Mouse (Mus musculus) heart, adult 9 months (tissue): ENCODE results near the gene Sox6.

Experiments
- DNase-seq, 2 experiments: peaks; one replicate each; pipeline ENCODE4 v3.0.0; 2022; ENCODE audit warnings: low spot score in 2 of 2

Sox6 gene

DNA sequence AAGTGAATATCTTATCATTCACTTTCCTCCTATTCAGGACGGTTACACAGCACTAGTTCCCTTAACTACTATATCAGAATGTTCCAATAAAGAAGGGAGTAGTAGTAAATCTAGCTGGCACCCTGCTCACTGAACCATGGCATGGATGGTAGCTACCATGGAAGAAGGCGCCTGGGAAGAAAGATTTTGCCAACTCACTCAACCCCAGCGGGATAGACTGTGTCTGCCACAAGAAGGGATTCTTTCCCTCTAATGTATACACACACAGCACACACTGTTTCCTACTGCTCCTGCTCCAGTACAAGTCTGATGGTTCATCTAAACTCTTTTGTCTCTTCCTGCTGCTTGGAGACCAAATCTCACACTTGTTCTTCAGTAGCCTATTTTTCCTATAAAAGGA is 147.1 kb downstream of the Sox6 start:
- DNase-seq = no peak

DNA sequence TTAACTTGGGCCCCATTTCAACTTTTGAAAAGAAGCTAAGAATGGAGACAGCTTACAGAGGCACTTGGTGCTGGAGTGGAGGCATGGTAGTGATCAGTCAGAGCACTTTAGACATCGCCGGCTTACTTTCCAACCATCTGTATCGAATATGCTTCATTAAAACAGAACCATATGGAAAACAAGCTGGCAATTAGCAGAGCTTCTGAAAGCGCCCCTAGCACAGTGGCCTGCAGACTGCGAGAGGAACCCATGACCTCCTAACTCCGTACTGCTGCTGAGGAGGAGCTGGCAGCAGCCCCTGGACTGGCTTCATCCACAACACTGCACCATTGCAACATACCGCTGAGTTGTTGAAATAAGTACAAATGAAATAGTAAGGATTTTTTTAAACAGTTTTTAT is 148.7 kb downstream of the Sox6 start:
- no peak for DNase-seq

GRCm38 (mm10) chr7:115888561-115888960 is 150.0 kb downstream of the Sox6 start:
- DNase-seq = no peak

DNA sequence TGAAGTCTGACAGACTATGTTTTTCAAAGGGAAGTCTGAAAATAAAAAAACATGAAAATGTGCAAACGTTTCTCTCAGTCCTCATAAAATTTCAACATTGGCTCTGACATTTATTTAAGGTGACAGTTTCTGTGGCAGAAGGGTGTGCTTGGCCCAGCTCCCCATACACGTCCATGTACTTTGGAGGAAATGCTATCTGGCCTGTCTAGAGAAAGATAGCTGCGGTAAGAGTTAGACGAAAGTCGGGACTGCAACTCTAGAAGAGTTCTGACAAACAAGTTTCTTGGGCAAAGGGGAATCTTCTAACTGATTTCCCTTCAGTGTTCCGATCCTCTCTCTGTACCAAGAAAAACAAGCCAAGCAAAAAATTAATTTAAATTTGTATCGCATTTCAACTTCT is 150.5 kb downstream of the Sox6 start:
- no peak for DNase-seq

GRCm38 (mm10) chr7:115872903-115873302 is 165.7 kb downstream of the Sox6 start:
- DNase-seq = no peak

GRCm38 (mm10) chr7:115868504-115868903 is 170.1 kb downstream of the Sox6 start:
- DNase-seq = no peak

GRCm38 (mm10) chr7:115867518-115868270 is 170.9 kb downstream of the Sox6 start:
- DNase-seq = no peak

GRCm38 (mm10) chr7:115866698-115867500 is 171.7 kb downstream of the Sox6 start:
- no peak for DNase-seq

- no peak for DNase-seq
These were observed 172.5 kb downstream of the Sox6 start for GRCm38 (mm10) chr7:115865979-115866697.

DNA sequence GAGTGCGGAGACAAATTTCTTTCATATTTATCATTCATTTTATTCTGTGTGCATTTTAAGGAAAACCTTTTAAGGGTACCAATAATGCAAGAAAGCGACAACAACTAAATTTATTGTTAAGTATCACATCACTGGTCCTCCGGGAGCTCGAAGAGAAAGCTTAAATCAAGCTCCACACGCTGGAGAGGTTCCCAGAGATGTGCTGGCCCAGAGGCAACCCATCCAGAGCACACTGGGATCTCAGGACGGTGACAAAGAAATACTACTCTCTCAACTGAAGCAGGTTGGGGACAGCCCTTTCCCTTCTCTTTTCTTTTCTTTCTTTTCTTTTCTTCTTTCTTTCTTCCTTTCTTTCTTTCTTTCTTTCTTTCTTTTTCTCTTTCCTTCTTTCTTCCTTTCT is 173.4 kb downstream of the Sox6 start:
- DNase-seq = no peak

DNA sequence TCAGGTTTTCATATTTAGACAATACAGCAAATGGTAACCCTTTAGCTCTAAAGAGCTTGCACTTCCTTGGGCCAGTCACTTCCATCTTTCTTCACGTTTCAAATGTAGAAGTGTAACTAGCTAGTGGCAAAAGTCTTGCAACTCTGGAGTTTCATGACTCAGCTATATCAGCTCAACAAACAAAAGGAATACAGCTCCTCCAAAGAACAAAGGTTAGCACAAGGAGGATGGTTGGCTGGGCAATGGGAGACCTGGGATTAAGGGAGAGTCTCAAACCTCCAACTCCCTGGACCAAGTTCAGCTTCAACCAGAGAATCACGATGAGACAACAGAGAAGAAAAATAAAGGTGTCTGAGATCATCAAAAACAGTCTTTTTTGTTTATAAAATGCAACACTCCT is 174.2 kb downstream of the Sox6 start:
- no peak for DNase-seq

DNA sequence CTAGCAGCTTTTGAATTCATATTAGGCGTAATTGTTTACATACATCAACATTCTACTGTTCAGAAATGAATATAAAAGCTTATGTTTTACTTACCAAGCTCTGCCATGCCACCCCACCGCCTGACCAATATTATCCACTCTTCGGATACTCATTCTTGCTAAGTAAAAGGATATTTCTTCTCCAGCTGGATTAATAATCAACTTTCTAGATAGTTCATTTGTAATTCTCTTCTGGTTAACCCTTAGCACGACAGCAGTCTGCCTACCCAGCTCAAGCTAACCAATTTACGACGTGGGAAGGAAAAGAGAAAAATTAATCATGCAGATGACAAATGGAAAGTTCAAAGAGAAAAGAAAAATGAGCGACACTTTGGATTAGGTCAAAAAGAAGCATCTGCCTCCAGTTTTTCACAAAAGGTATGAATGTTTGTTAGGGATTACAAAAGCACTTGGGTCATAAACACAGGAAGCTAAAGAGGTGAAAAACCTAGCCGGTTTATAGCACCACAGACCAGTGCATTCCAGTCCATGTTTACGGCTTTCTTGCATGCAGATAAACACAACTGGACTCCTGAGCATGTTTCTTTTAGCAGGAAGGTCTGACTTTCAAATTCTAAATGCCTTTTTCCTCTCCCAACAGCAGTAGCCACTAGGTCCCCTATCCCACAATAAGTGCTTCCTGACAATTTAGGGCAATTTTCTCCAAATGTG is 178.8 kb downstream of the Sox6 start:
- no peak for DNase-seq

DNA sequence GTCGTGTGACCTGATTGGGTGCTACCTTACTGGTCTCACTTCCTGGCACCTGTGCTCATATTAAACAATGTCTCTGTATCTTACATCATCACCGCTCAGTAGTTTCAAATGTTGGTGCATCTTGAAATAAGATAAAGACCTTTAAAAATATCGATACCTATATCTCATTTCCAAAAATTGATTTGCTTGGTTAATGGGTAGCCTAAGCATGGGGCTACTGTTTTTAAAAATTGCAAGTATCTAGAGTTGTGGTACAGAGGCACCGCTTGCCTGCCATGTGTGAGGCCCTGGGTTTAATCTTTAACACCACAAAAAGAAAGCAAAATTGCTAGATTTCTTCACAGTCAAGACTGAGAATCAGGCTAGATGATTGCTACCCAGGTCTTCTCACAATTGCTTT is 187.5 kb downstream of the Sox6 start:
- DNase-seq = no peak

- DNase-seq = no peak
These were observed 192.7 kb downstream of the Sox6 start for GRCm38 (mm10) chr7:115845791-115846366.

GRCm38 (mm10) chr7:115844910-115845309 is 193.7 kb downstream of the Sox6 start:
- no peak for DNase-seq

- peak; percentile 60 to 78 for DNase-seq
These were observed 194.2 kb downstream of the Sox6 start for GRCm38 (mm10) chr7:115844431-115844830.

DNA sequence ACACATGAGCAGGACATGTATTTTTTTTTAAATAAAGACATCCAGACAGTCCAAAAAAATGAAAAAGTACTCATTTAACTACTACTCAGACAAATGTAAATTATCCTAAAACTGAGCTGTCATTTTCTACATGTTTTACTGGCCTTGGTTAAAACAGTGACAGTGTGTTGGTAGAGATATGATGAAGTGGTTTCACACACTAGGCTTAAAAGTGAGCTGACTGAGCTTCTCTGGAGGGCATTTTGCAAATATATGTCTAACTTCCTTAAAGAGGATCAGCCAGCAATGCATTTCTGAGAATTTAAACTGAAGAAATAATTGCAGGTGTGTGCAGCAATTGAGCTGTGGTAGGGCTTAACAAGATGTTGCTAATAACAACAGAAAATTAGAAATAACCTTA is 196.3 kb downstream of the Sox6 start:
- no peak for DNase-seq

- DNase-seq = no peak
These were observed 198.0 kb downstream of the Sox6 start for GRCm38 (mm10) chr7:115840613-115841012.

DNA sequence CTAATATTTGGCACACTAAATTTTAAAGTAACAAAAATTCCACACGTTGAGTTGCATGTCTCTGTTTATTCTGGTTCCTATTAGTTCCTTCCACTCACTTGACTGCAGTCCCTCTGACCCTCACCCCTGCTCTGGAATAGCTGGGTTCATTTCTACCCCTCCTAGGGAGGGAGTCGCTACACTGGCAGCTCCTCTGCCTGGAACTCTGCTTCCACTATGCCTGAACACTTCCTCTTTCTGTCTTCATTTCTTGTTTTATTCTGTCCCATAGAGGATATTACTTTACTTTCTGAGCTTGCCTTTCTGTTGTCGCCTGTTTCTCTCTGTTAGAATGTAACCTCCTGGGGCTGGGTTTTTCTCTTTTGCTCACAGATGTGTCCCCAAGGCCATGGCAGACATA is 203.6 kb downstream of the Sox6 start:
- no peak for DNase-seq

GRCm38 (mm10) chr7:115833701-115834100 is 204.9 kb downstream of the Sox6 start:
- DNase-seq = no peak
